Mouse (Mus musculus) left cerebral cortex, postnatal 36 days (tissue): ENCODE data around the gene Coq10a. TPM values are rescaled to one million over a fixed set of nuclear protein-coding genes. Genes with fewer than 3 reads are reported as not detected.

Experiments
- DNase-seq, 2 experiments: peaks; one replicate each; pipeline ENCODE4 v3.0.0; 2021 to 2022; ENCODE audit warnings: low spot score in 2 of 2, mixed read lengths in 1 of 2
- intact Hi-C: fragments of 180-260 bp; cut with DNase I; formaldehyde crosslinking; loops from one replicate; pipeline ENCODE4 v1.15.1; 2025
- total RNA-seq, 2 experiments: library from RNA; stranded (reverse); gene quantifications; 2 replicates each; pipeline ENCODE4 v1.2.3; 2021

Gene Coq10a
- 10 to 100 TPM; 62.0 to 63.2 TPM for total RNA-seq

- intact Hi-C loops: no loop called here
- DNase-seq: peak; percentile 94 to 96
Measured at GRCm38 (mm10) chr10:128368402-128369217, at the start of gene Coq10a. Gene Coq10a, minus strand, starts transcription at chr10:128368997.

DNA sequence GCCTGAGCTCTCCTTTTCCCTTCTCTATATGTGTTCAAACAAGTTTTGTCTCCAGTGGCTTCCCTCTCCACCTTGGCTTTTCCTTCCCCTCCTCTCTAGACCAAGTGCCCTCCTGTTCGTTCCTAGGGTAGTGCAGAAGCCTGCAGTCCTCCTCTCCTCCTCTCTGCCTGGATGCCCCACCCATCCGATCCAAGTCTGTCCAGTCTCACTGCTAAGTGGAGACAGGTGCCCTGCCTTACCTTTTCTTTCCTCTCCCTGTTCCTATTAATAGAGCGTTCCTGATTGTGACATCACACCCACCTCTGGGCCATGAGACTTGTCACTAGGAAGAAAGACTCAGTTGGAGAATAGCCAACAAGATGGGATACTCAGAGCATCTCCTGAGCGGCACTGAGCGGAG lies 46.1 kb upstream of the Coq10a start:
- intact Hi-C loops: no loop called here
- no peak for DNase-seq

DNA sequence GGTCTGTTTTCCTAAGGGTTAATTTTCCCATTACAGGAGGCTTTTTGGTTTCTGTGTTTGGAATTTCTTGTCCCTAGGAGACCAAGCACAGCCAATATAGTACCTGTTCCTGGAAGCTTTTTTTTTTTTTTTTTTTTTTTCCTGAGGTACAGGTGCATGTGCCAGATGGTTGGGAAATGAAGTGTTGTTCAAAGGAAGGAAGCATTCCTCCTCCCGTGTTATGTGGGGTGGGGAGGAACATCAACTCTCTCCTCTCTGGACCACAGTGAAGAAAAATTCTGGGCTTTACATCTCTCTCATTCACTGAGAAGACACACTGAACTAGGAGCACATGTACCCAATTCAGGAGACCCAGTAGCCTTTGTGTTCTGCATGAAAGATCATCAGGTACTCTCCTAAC lies 44.3 kb upstream of the Coq10a start:
- intact Hi-C loops: no loop called here
- no peak for DNase-seq

GRCm38 (mm10) chr10:128412558-128412957 lies 43.8 kb upstream of the Coq10a start:
- intact Hi-C loops: no loop called here
- no peak for DNase-seq

DNA sequence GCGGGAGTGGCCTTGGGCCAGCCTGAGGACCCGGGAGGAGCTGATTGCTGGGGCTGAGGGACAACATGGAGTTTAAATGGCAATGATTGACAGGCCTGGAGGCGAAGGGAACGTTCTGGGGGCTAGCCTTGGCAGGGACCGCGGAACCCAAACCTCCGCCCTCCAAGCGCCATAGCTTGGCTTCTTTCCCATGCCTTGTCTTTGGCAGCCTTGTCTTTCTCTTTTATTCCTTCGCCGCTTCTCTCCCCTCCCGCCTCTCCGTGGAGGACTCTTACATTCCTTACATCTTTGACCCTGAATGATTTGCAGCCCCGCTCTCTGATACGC lies 43.2 kb upstream of the Coq10a start:
- intact Hi-C loops: no loop called here
- DNase-seq: peak in 1 of 2 experiments; percentile 48

- peak; percentile 94 to 96 for DNase-seq
- intact Hi-C loops: loop anchor here (2.0 kb wide), 1 partner anchor 47 kb away; the partner anchor contains the start of gene Smarcc2
Measured at GRCm38 (mm10) chr10:128411211-128412054, 42.6 kb upstream of the Coq10a start, which contains the start of the genes Nabp2 and Rnf41. Gene Nabp2, minus strand, starts transcription at chr10:128411492. Gene Rnf41, plus strand, starts transcription at chr10:128411657.

GRCm38 (mm10) chr10:128410560-128410845 lies 41.7 kb upstream of the Coq10a start:
- intact Hi-C loops: loop anchor here (2.0 kb wide), 1 partner anchor 48 kb away; the partner anchor contains the start of gene Smarcc2
- no peak for DNase-seq

DNA sequence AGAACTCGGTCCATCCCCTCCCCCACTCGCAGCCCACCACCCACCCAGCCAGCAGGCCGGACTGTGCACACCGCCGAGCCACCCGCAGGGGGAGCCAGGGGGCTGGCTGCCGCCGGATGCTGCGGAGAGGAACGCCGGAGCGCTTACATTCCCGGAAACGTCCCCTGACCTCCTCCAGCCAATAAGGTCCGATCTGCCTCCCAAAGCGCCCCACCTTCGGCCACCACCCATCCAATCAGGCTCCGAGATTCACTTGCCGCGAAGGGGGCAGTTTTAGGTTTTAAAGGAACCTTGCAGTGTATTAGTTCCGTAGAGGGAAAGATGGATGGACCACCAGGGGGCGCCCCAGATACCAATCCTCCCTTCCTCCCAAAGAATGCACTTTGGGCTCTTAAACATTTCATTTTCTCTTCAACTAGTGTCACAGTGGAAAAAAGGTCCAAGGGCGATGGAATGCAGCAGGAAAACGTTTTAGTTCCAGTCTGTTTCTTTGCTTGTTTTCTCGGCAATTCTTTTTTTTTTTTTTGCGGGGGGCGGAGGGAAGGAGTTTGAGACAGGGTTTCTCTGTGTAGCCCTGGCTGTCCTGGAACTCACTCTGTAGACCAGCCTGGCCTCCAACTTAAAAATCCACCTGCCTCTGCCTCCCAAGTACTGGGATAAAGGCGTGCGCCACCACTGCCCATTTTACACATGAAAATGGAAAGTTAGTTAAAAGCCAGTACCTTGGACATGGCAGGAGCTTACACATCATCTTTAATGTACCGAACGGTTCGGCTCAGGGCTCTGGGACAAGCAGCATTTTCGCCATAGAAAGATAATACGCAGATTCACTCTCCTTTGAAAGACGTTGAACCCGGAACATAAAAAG lies 41.1 kb upstream of the Coq10a start:
- DNase-seq: peak; percentile 96 to 97
- intact Hi-C loops: loop anchor here (2.0 kb wide), 2 partner anchors 33 to 49 kb away; partner anchors contain the start of genes Ankrd52 and Smarcc2

DNA sequence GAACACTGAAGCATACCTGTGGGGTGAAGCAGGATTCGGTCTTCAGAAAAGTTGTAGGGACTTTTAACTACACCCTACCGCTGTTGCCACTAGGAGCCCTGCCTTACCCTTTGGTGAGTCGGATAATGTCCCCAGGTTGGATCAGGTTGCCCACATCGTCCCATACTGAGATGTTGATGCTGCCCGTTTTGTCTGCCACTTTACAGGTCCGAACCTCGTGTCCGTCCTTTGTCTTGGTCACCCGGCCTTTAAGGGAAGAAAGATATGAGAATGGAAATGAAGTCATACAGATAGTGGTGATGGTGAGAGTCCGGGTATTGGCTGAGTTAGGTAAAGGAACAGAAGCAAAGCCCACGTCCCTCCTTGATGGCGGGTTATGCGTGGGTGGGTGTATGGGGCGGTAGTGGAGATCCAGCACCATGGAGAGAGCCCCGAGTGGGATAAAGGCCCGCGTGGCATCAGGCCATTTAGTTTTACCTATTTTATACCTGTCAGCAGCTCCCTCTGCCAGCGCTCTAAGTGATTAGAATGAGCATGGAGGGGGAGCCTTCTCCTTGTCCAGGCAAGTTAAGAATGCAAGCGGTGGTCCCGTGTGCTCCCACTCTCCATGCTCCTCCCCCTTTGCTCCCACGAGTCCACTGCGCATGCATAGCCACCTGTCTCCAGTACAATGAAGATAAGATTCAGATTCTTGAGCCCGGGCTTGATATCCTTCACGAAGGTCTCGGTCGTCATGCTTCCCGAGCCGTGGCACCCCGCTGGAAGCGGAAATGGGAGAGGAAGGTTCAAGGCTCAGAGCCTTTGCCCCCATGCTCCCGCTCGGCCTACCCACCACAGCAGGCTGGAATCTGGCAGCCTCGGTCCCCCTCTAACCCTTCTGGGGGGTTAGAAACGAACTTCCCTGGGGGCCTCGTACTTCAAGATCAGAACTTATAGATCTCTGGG lies 40.1 kb upstream of the Coq10a start:
- DNase-seq: peak; percentile 45 to 63
- intact Hi-C loops: loop anchor here (2.0 kb wide), 1 partner anchor 32 kb away; the partner anchor contains the start of gene Ankrd52

DNA sequence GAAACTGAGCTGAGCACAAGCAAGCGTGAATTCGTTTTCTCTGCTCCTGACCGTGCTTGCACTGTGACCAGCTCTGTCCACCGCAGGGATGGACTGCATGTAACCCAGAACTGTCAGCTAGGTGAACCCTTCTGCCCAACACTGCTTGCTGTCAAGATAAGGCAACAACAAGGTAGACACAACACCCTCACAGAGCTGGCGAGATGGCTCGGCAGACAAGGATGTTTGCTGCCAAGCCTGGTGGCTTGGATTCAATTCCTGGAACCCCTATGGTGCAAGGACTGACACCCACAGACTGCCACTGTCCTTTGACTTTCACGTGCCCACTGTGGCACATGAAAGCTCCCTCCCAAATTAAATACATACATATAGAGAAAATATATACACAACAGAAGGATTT lies 35.1 kb upstream of the Coq10a start:
- DNase-seq: no peak
- intact Hi-C loops: no loop called here

DNA sequence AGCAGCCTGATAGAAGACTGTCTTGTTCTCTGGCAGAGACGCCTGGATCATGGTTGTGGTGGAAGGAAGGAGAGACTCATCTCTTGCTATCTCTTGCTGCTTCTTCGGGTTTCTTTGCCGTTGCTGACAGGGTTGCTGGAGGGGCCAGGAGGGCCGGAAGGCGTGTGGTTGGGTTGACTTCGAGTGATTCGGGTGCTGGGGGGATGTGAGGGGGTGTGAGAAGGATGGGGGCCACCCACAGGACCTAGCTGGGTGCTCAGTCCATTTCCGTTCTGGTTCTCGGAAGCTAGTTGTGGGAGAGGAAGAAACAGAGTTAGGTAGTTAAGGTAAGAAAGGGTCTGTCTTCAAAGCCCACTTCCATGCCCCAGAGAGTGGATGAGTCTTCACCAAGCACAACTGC lies 32.8 kb upstream of the Coq10a start:
- intact Hi-C loops: no loop called here
- no peak for DNase-seq

GRCm38 (mm10) chr10:128401056-128401455 lies 32.3 kb upstream of the Coq10a start, which contains the start of gene Slc39a5:
Gene Slc39a5, minus strand, starts transcription at chr10:128401229.
- DNase-seq: no peak
- intact Hi-C loops: no loop called here

GRCm38 (mm10) chr10:128400338-128400737 lies 31.5 kb upstream of the Coq10a start:
- no peak for DNase-seq
- intact Hi-C loops: no loop called here

- intact Hi-C loops: no loop called here
- no peak for DNase-seq
Measured at GRCm38 (mm10) chr10:128397466-128397865, 28.7 kb upstream of the Coq10a start.

DNA sequence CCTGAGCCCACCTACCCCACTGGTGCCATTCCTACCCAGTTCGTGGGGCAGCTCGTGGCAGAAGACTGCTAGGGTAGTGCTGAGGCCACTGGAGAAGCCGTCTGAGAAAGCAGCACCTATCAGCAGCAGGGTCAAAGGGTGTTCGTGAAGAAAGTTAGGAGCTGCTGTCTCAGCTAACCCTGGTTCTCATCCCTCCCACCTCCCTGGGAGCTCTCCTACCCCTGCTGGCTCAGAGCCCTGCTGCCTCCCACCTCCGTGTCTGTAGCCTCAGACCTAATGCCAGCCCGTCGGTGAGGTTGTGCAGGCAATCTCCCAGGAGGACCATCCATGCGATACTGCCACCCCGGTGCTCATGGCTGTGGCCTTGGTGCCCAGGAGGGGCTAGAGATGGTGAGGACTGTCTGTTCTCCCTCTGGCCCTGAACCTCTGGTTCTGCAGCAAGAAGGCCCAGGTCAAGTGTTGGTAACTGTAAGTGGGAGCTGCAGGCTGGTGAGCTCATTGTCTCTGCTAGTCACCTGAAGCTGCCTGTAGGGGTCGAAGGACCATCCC lies 28.0 kb upstream of the Coq10a start:
- no peak for DNase-seq
- intact Hi-C loops: no loop called here

DNA sequence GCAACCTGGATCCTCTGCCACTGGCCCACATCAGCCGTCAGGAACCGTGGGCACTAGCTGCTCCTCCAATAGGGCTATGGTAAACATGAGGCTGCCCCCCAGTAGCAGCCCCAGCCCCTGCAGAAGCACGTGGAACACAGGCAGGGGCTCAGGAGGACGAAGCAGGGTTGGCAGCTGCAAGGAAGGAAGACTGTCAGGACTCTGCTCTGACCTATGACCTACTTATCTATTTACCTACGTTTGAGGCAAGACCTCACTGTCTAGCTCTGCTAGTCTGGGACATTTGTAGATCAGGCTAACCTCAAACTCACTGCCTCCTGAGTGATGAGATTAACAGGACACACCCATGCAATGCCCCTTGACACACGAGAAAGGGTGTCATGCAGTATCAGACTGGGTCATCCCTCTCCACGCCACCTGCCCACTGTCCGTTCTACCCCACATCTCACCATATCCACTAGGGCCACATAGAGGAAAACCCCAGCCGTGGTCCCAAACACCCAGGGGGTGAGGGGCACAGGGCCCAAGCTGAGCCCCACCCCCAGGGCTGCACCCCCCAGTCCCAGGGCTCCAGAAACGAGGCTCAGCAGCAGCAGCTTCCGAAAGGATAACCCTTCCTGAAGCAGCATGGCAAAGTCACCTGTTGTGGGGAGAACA lies 27.3 kb upstream of the Coq10a start:
- DNase-seq: no peak
- intact Hi-C loops: no loop called here

GRCm38 (mm10) chr10:128391850-128392249 lies 23.1 kb upstream of the Coq10a start:
- intact Hi-C loops: no loop called here
- no peak for DNase-seq

DNA sequence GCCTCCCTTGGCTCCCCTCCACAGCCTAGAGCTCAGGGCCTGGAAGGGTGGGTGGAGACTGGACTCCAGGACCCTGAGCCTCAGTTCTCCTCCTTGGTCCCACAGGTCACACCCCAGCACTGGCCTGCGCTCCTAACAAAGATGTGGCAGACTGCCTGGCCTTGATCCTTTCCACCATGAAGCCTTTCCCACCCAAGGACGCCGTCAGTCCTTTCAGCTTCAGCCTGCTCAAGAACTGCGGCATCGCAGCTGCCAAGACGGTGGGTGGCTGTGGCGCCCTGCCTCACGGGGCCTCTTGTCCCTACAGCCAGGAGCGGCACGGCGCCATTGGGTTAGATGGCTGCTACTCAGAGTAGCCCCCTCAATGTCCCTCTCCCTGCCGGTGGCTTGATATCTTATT lies 21.6 kb upstream of the Coq10a start:
- no peak for DNase-seq
- intact Hi-C loops: no loop called here
